Mouse (Mus musculus): Measurements from ENCODE around the gene Gm3415.
"Not testable (repeated sequence)": the region's sequence is repeated elsewhere in the genome, so short reads cannot be mapped to it uniquely, and the experiment has no call there.

The Gm3415 gene

GRCm38 (mm10) chr5:146555836-146556235 lies at the start of gene Gm3415:
Gene Gm3415, plus strand, starts transcription at chr5:146556136.
- not testable (repeated sequence) for DNase-seq

- DNase-seq, result not testable (repeated sequence)
Measured at GRCm38 (mm10) chr5:146513823-146514222, 42.1 kb upstream of the Gm3415 start, which contains the start of gene Gm3402. Gene Gm3402, plus strand, starts transcription at chr5:146514123.

- DNase-seq, result not testable (repeated sequence)
Measured at GRCm38 (mm10) chr5:146525501-146525900, 30.4 kb upstream of the Gm3415 start, which contains the start of gene Gm3404. Gene Gm3404, plus strand, starts transcription at chr5:146525801.

GRCm38 (mm10) chr5:146537347-146537746 lies 18.6 kb upstream of the Gm3415 start, which contains the start of gene Gm3409:
Gene Gm3409, plus strand, starts transcription at chr5:146537647.
- DNase-seq, result not testable (repeated sequence)

GRCm38 (mm10) chr5:146564259-146564658 lies 8.3 kb downstream of the Gm3415 start:
- no peak for DNase-seq

- no peak for DNase-seq
Measured at GRCm38 (mm10) chr5:146567054-146567453, 11.1 kb downstream of the Gm3415 start.

GRCm38 (mm10) chr5:146570179-146570578 lies 14.2 kb downstream of the Gm3415 start:
- not testable (repeated sequence) for DNase-seq

GRCm38 (mm10) chr5:146571830-146572734 lies 16.1 kb downstream of the Gm3415 start:
- DNase-seq, result not testable (repeated sequence)

GRCm38 (mm10) chr5:146572735-146573042 lies 16.8 kb downstream of the Gm3415 start:
- not testable (repeated sequence) for DNase-seq

GRCm38 (mm10) chr5:146576668-146577067 lies 20.7 kb downstream of the Gm3415 start:
- no peak for DNase-seq

GRCm38 (mm10) chr5:146584156-146584477 lies 28.2 kb downstream of the Gm3415 start:
- DNase-seq, result no peak

- no peak for DNase-seq
Measured at GRCm38 (mm10) chr5:146584478-146585306, 28.8 kb downstream of the Gm3415 start, which contains the start of gene Gpr12. Gene Gpr12, minus strand, starts transcription at chr5:146585239.

GRCm38 (mm10) chr5:146585307-146585651 lies 29.3 kb downstream of the Gm3415 start:
- DNase-seq, result no peak

- no peak for DNase-seq
Measured at GRCm38 (mm10) chr5:146586357-146587070, 30.6 kb downstream of the Gm3415 start.

- no peak for DNase-seq
Measured at GRCm38 (mm10) chr5:146590987-146591386, 35.1 kb downstream of the Gm3415 start.

- no peak for DNase-seq
Measured at GRCm38 (mm10) chr5:146591636-146592035, 35.7 kb downstream of the Gm3415 start.

GRCm38 (mm10) chr5:146592580-146592979 lies 36.6 kb downstream of the Gm3415 start:
- no peak for DNase-seq

GRCm38 (mm10) chr5:146596612-146597502 lies 40.9 kb downstream of the Gm3415 start:
- no peak for DNase-seq

GRCm38 (mm10) chr5:146597503-146597874 lies 41.6 kb downstream of the Gm3415 start:
- no peak for DNase-seq

GRCm38 (mm10) chr5:146598215-146599119 lies 42.5 kb downstream of the Gm3415 start:
- DNase-seq, result no peak

- DNase-seq, result not testable (repeated sequence)
Measured at GRCm38 (mm10) chr5:146599216-146599615, 43.3 kb downstream of the Gm3415 start.
